Mouse (Mus musculus): ENCODE data around the gene Prss8.

DNA sequence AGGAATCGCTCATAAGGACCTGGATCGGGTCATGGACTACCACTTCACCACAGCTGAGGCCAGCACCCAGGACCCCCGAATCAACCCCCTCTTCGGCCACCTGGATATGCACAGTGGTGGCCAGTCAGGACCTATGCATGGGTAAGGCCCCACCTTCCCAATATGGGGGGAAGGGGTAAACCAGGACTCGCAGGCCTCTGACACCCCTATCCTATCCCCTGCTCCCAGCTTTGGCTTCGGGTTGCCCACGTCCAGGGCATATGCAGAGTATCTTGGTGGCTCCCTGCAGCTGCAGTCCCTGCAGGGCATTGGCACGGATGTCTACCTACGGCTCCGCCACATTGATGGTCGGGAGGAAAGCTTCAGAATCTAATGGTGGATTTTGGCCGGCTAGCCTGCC is 22.0 kb downstream of the Prss8 start:
- TF ChIP-seq CTCF (IDR thresholded peaks at IDR 0.05; ENCODE audit: borderline replicate concordance, insufficient read depth, low read depth, low read length) = no peak
- no peak for TF ChIP-seq POLR2A (IDR thresholded peaks at IDR 0.05; ENCODE audit: borderline replicate concordance, insufficient read depth, low read length)
